Mouse (Mus musculus) liver, embryonic 14.5 days (tissue): ENCODE results near the gene Haspin. TPM values are rescaled to one million over a fixed set of nuclear protein-coding genes. Genes with fewer than 3 reads are reported as not detected.

ENCODE experiments used
- ATAC-seq: fragments of 200-750 bp; cut with Nextera tagmentation; 2 replicates; pipeline ENCODE4 v1.8.0; 2017; ENCODE audit warnings: moderate number of reproducible peaks, mild to moderate bottlenecking, moderate library complexity; ENCODE audit not compliant: insufficient read depth
- DNase-seq, 3 experiments: peaks; one replicate each; pipeline ENCODE4 v3.0.0-alpha.2; 2012 to 2013; ENCODE audit warnings: low read depth in 3 of 3, low spot score in 3 of 3
- H3K27ac ChIP-seq: fragments of 300-500 bp; sonication (generic); 2 replicates; pipeline ENCODE4 v1.5.1; 2014; ENCODE audit warnings: moderate library complexity, mild to moderate bottlenecking, control low read depth, inconsistent platforms
- H3K27me3 ChIP-seq: fragments of 300-500 bp; sonication (generic); 2 replicates; pipeline ENCODE4 v1.6.1; 2014; ENCODE audit warnings: mild to moderate bottlenecking, low read length, moderate library complexity; ENCODE audit not compliant: control insufficient read depth, insufficient read depth
- H3K36me3 ChIP-seq: fragments of 300-500 bp; sonication (generic); replicated peaks from 2 replicates; pipeline ENCODE4 v1.6.1; 2014; ENCODE audit warnings: low read depth; ENCODE audit not compliant: control insufficient read depth, insufficient read depth
- H3K4me1 ChIP-seq, 2 experiments: fragments of 200-500 bp in 1 of 2; fragments of 300-500 bp in 1 of 2; sonication (generic) in 1 of 2; replicated peaks; 2 replicates each; pipeline ENCODE4 v1.6.1; 2012 to 2014; ENCODE audit warnings: antibody characterized with exemption in 1 of 2, inconsistent platforms in 1 of 2, low read length in 1 of 2; ENCODE audit not compliant: control insufficient read depth in 2 of 2, insufficient read depth in 2 of 2
- H3K4me2 ChIP-seq: fragments of 300-500 bp; sonication (generic); 2 replicates; pipeline ENCODE4 v1.6.1; 2014; ENCODE audit warnings: low read depth, mild to moderate bottlenecking, control low read depth, moderate library complexity
- H3K4me3 ChIP-seq, 2 experiments: fragments of 200-500 bp in 1 of 2; fragments of 300-500 bp in 1 of 2; sonication (generic) in 1 of 2; 2 replicates each; pipeline ENCODE4 v1.5.1; 2012 to 2014; ENCODE audit warnings: low read depth in 2 of 2, low read length in 2 of 2, mild to moderate bottlenecking in 2 of 2, control low read depth in 1 of 2, inconsistent platforms in 1 of 2, moderate library complexity in 1 of 2; ENCODE audit not compliant: insufficient read depth in 1 of 2
- H3K9ac ChIP-seq: fragments of 300-500 bp; sonication (generic); replicated peaks from 2 replicates; pipeline ENCODE4 v1.6.1; 2014; ENCODE audit warnings: mild to moderate bottlenecking, control low read depth, moderate library complexity
- H3K9me3 ChIP-seq: fragments of 300-500 bp; sonication (generic); 2 replicates; pipeline ENCODE4 v1.6.1; 2016; ENCODE audit warnings: low read length, mixed read lengths; ENCODE audit not compliant: control insufficient read depth
- CTCF ChIP-seq: IDR thresholded peaks from 2 replicates; pipeline ENCODE4 v1.5.1; 2016; ENCODE audit warnings: antibody characterized with exemption, low read depth, control low read depth
- EP300 ChIP-seq: IDR thresholded peaks from 2 replicates; pipeline ENCODE4 v1.6.1; 2016; ENCODE audit warnings: antibody characterized with exemption, low read depth
- WGBS: fragments of 180-500 bp; shearing (Covaris S2); extraction: QIAGEN DNeasy Blood & Tissue Kit; methylation state at CpG from one replicate; pipeline ENCODE4 v1.1.7; 2014; ENCODE audit not compliant: insufficient replicate concordance; 5-methylcytosine and 5-hydroxymethylcytosine counted together
- polyA plus RNA-seq, 2 experiments: library from polyadenylated mRNA; depleted of rRNA in 1 of 2; stranded (reverse) in 1 of 2; unstranded in 1 of 2; fragments of >200 nt; fragmentation: Nextera tagmentation in 1 of 2; extraction: Ambion mirVana in 1 of 2; gene quantifications; 2 replicates each; pipeline versions ENCODE4 v1.2.1 to v1.2.3; 2012 to 2014

Haspin gene
- polyA plus RNA-seq, 2 experiments, result 5.7 to 10.5 TPM

DNA sequence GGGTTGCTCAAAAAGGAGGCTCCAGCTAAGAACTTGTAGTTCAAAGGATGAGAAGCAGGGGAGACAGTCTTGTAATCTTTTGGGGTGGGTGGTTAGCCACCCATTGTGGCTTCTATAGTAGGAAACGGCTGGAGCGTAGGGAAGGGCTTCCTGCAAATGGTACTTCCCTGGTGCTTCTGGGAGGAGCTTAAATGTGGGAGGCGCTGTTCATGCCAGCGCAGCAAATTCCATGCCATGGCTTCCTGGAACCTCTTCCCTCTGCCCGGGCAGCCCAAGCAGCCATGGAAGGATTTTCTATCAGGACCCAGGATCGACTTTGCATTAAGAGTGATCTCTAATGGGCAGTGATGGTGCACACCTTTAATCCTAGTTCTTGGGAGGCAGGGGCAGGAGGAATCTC lies 30.5 kb upstream of the Haspin start:
- Histone ChIP-seq H3K4me1 (peaks cover 0 to 2% of the 10 kb centered on the region in 2 experiments; a peak in 1 of 4 replicates), H3K9ac (no peak overlapping the region), H3K27ac (no peak overlapping the region), H3K9me3 (no peaks in the 10 kb centered on the region), H3K4me2 (no peak overlapping the region), H3K36me3 (no peaks in the 10 kb centered on the region), H3K27me3 (no peaks in the 10 kb centered on the region), H3K4me3 (no peak overlapping the region)
- no peak for TF ChIP-seq EP300
- no peak for TF ChIP-seq CTCF
- ATAC-seq (no peak), DNase-seq (no peak)
- 75% methylated on average over 6 of the region's 6 CpGs for WGBS

GRCm38 (mm10) chr11:73168071-73168470 lies 30.0 kb upstream of the Haspin start:
- Histone ChIP-seq H3K4me3 (no peak overlapping the region), H3K27me3 (no peaks in the 10 kb centered on the region), H3K4me2 (no peak overlapping the region), H3K27ac (no peak overlapping the region), H3K4me1 (peaks cover 0 to 2% of the 10 kb centered on the region in 2 experiments; a peak in 1 of 4 replicates), H3K9me3 (no peaks in the 10 kb centered on the region), H3K9ac (no peak overlapping the region), H3K36me3 (no peaks in the 10 kb centered on the region)
- no peak for DNase-seq
- 73% methylated on average over 8 of the region's 8 CpGs for WGBS
- ATAC-seq, result no peak
- TF ChIP-seq CTCF, result no peak
- TF ChIP-seq EP300, result no peak

- H3K27ac ChIP-seq, result no peak overlapping the region
- no peak for DNase-seq
- no peak overlapping the region for H3K9ac ChIP-seq
- H3K4me1 ChIP-seq, result peaks cover 0 to 2% of the 10 kb centered on the region in 2 experiments; a peak in 1 of 4 replicates
- no peak for ATAC-seq
- peaks cover 19% of the 10 kb centered on the region for H3K27me3 ChIP-seq
- H3K36me3 ChIP-seq, result no peaks in the 10 kb centered on the region
- no peak overlapping the region for H3K4me2 ChIP-seq
- TF ChIP-seq EP300, result no peak
- TF ChIP-seq CTCF, result no peak
- WGBS, result 17% methylated on average over 5 of the region's 5 CpGs
- no peak overlapping the region for H3K4me3 ChIP-seq
- no peaks in the 10 kb centered on the region for H3K9me3 ChIP-seq
These were observed 24.2 kb upstream of the Haspin start for GRCm38 (mm10) chr11:73162284-73162683.

DNA sequence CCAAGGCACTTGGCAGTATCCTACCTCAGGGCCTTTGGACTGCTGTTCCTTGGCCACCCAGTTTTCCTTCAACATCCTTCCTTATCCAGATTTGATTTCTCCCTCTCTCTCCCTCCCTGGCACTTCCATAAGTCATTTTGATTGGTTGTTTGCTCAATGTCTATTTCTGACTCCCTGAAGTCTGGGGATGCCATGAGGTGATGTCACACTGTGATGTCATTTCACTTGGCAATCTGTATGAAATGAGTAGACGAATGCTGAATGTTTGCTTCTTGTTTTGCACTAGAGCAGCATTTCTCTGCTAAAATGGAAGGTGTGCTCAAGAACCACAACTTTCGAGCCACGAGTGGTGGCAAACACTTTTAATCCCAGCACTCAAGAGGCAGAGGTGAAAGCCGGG lies 23.5 kb upstream of the Haspin start:
- no peak overlapping the region for H3K4me3 ChIP-seq
- no peak for TF ChIP-seq CTCF
- no peak for TF ChIP-seq EP300
- no peaks in the 10 kb centered on the region for H3K9me3 ChIP-seq
- WGBS, result 65% methylated on average over 4 of the region's 4 CpGs
- no peak overlapping the region for H3K27ac ChIP-seq
- no peaks in the 10 kb centered on the region for H3K36me3 ChIP-seq
- no peak overlapping the region for H3K4me2 ChIP-seq
- H3K27me3 ChIP-seq, result peaks cover 19% of the 10 kb centered on the region
- ATAC-seq (no peak), DNase-seq (no peak)
- H3K4me1 ChIP-seq, result peaks cover 0 to 2% of the 10 kb centered on the region in 2 experiments; a peak in 1 of 4 replicates
- H3K9ac ChIP-seq, result no peak overlapping the region

DNA sequence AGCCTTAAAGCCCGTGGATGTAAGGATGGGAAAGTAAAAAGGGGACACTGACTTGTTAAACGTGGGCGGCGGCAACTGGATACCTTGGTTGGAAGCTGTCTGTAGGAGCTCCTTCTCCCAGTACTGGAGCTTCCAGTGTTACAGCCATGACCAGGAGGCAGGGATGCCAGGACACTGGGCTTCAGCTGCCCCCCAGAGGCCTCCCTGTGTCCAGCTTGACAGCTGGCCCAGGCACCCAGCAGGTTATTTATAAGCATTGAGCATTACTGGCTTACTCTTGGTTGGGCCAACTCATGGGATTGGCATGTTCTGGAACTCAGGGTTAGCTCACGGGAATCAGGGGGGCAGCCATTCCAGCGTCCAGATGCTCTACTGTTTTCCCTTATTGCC lies 22.7 kb upstream of the Haspin start:
- DNase-seq (no peak), ATAC-seq (0 out of 2 replicates have a peak, but pooled peaks have one; percentile 3)
- Histone ChIP-seq H3K27ac (no peak overlapping the region), H3K4me3 (0 out of 4 replicates have a peak overlapping the region, but pooled peaks of 1 of the 2 experiments have one; percentile 13), H3K4me2 (peak overlapping the region; percentile 57), H3K9ac (no peak overlapping the region), H3K4me1 (peaks cover 0 to 2% of the 10 kb centered on the region in 2 experiments; a peak in 1 of 4 replicates), H3K36me3 (no peaks in the 10 kb centered on the region), H3K27me3 (peaks cover 19% of the 10 kb centered on the region), H3K9me3 (no peaks in the 10 kb centered on the region)
- 25% methylated on average over 6 of the region's 6 CpGs for WGBS
- TF ChIP-seq CTCF (no peak), EP300 (no peak)
